Mouse (Mus musculus) mammary gland, adult 2 months (tissue): ENCODE data around the gene Gcsam. TPM values are rescaled to one million over a fixed set of nuclear protein-coding genes. Genes with fewer than 3 reads are reported as not detected.

Experiments used
- polyA plus RNA-seq: library from polyadenylated mRNA; depleted of rRNA; stranded (reverse); fragments of >200 nt; gene quantifications from 2 replicates; pipeline ENCODE4 v1.2.3, GENCODE M21; 2012; ENCODE audit warnings: low replicate concordance; rRNA removed

Gene Gcsam
- polyA plus RNA-seq = 0.72 and 1.1 TPM in 2 replicates

GRCm38 (mm10) chr16:45610267-45610666 is at the start of gene Gcsam:
Gcsam (plus strand) TSS chr16:45610380.

GRCm38 (mm10) chr16:45653934-45654332 is 43.8 kb downstream of the Gcsam start, which contains the start of gene BC016579:
BC016579 (minus strand) TSS chr16:45654068.

Other genes with a start within 250 kb of the Gcsam start
- gene Cd200, start 201.3 kb upstream of the Gcsam start, polyA plus RNA-seq = 131 and 190 TPM in 2 replicates
- 0.11 TPM in 1 of 2 replicates, not detected in the other for gene Gm609, start 117.4 kb upstream of the Gcsam start, polyA plus RNA-seq
- gene Gm17783, start 78.3 kb upstream of the Gcsam start, polyA plus RNA-seq = not detected in 2 replicates
- gene Slc9c1, start 75.1 kb upstream of the Gcsam start, polyA plus RNA-seq = not detected in 2 replicates
- gene BC016579, start 43.7 kb downstream of the Gcsam start, polyA plus RNA-seq = 0.11 TPM in 1 of 2 replicates, not detected in the other
- 0.04 TPM in 1 of 2 replicates, not detected in the other for gene Tmprss7, start 83.3 kb downstream of the Gcsam start, polyA plus RNA-seq
- gene Tagln3, start 114.2 kb downstream of the Gcsam start, polyA plus RNA-seq = 0.57 and 0.62 TPM in 2 replicates
- gene Abhd10, start 132.6 kb downstream of the Gcsam start, polyA plus RNA-seq = 2.6 and 7.8 TPM in 2 replicates